Mouse (Mus musculus) lung, postnatal 0 days (tissue): ENCODE results near the gene Bora. TPM values are rescaled to one million over a fixed set of nuclear protein-coding genes. Genes with fewer than 3 reads are reported as not detected.

ENCODE experiments used
- ATAC-seq: fragments of 200-750 bp; cut with Nextera tagmentation; 2 replicates; pipeline ENCODE4 v1.8.0; 2017; ENCODE audit warnings: moderate library complexity
- DNase-seq: peaks from one replicate; pipeline ENCODE4 v3.0.0-alpha.2; 2016; ENCODE audit warnings: low spot score
- H3K27ac ChIP-seq: fragments of 300-500 bp; sonication (generic); 2 replicates; pipeline ENCODE4 v1.5.1; 2014; ENCODE audit warnings: antibody characterized with exemption, mild to moderate bottlenecking, low read length, mixed read lengths
- H3K27me3 ChIP-seq: fragments of 300-500 bp; sonication (generic); replicated peaks from 2 replicates; pipeline ENCODE4 v1.6.1; 2014; ENCODE audit warnings: low read length, mixed read lengths; ENCODE audit not compliant: insufficient read depth
- H3K36me3 ChIP-seq: fragments of 300-500 bp; sonication (generic); 2 replicates; pipeline ENCODE4 v1.6.1; 2014; ENCODE audit warnings: low read length, mixed read lengths; ENCODE audit not compliant: insufficient read depth
- H3K4me1 ChIP-seq: fragments of 300-500 bp; sonication (generic); 2 replicates; pipeline ENCODE4 v1.6.1; 2014; ENCODE audit warnings: antibody characterized with exemption, low read depth, low read length, mixed read lengths; ENCODE audit not compliant: insufficient read depth
- H3K4me2 ChIP-seq: fragments of 300-500 bp; sonication (generic); replicated peaks from 2 replicates; pipeline ENCODE4 v1.6.1; 2014; ENCODE audit warnings: low read depth, mild to moderate bottlenecking, low read length, moderate library complexity, mixed read lengths
- H3K4me3 ChIP-seq: fragments of 300-500 bp; sonication (generic); 2 replicates; pipeline ENCODE4 v1.5.1; 2014; ENCODE audit warnings: low read depth, low read length
- H3K9ac ChIP-seq: fragments of 300-500 bp; sonication (generic); replicated peaks from 2 replicates; pipeline ENCODE4 v1.6.1; 2014; ENCODE audit warnings: low read depth, mild to moderate bottlenecking
- H3K9me3 ChIP-seq: fragments of 300-500 bp; sonication (generic); 2 replicates; pipeline ENCODE4 v1.6.1; 2016; ENCODE audit warnings: low read length, mixed read lengths
- CTCF ChIP-seq: IDR thresholded peaks from 2 replicates; pipeline ENCODE4 v1.5.1; 2016; ENCODE audit warnings: antibody characterized with exemption, mild to moderate bottlenecking
- EP300 ChIP-seq: IDR thresholded peaks from 2 replicates; pipeline ENCODE4 v1.6.1; 2016; ENCODE audit warnings: antibody characterized with exemption, mild to moderate bottlenecking, control low read depth
- WGBS: fragments of 180-500 bp; shearing (Covaris S2); extraction: QIAGEN DNeasy Blood & Tissue Kit; methylation state at CpG from one replicate; pipeline ENCODE4 v1.1.7; 2014; 5-methylcytosine and 5-hydroxymethylcytosine counted together
- polyA plus RNA-seq: library from polyadenylated mRNA; unstranded; fragments of >200 nt; fragmentation: Nextera tagmentation; extraction: Ambion mirVana; gene quantifications from 2 replicates; pipeline ENCODE4 v1.2.1, GENCODE M21; 2015

The Bora gene
- polyA plus RNA-seq, 1 experiment from 2014 or later = 8.3 TPM

- 88% methylated on average over 7 of the region's 7 CpGs for WGBS
- Histone ChIP-seq H3K9ac (no peak overlapping the region), H3K36me3 (peaks cover 34% of the 10 kb centered on the region), H3K9me3 (no peaks in the 10 kb centered on the region), H3K27me3 (no peaks in the 10 kb centered on the region), H3K4me2 (no peak overlapping the region), H3K4me3 (no peak overlapping the region), H3K27ac (no peak overlapping the region), H3K4me1 (no peaks in the 10 kb centered on the region)
- no peak for DNase-seq
- ATAC-seq = no peak
- TF ChIP-seq EP300 = no peak
- no peak for TF ChIP-seq CTCF
Measured at GRCm38 (mm10) chr14:99088947-99089346, 42.9 kb downstream of the Bora start.

DNA sequence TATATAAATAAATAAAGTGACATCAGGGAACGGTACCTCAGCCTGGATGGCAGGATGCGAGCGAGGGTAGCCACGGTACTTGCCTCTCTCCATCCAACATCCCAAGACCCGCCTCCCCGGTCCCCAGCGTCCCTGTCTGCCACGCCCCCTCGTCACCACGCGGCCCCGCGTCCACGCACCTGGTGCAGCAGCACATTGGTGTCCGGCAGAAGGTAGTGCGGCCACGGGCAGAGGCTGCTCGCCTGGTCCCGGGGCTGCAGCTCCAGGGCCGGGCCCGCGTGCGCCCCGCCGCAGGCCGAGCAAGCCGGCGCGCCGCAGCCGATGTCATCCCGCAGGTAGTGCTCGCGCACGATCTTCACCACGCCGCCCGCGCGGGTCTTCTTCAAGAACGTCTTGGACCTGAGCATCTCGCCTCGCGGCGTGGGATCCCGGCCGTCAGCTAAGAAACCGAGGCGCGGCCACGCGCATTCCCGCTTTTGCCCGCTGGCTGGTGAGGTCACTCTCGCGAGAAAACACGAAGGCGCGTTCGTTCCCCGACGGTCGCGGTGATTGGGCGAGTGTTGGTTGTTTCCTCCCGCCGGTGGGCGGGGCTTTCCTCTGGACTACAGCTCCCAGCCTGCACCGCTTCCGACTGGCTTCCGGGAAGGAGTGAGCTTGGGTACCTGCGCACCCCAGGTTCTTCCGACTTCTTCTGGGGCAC lies 53.4 kb downstream of the Bora start, which contains the start of the genes Pibf1 and Dis3:
TSS of gene Pibf1 (plus strand) at position 158 of the 700 bp plus-strand sequence.
TSS of gene Dis3 (minus strand) at position 504 of the 700 bp plus-strand sequence.
- peak within 1 kb of the TSS; percentile 77 for H3K4me2 ChIP-seq
- H3K4me1 ChIP-seq = no peaks in the 10 kb centered on the region
- ATAC-seq = peak; percentile 99
- peak within 1 kb of the TSS; percentile 69 for H3K27ac ChIP-seq
- peak within 1 kb of the TSS; percentile 86 for H3K4me3 ChIP-seq
- H3K36me3 ChIP-seq = peaks cover 6% of the 10 kb centered on the region; the same call in 1 of the 2 replicates
- DNase-seq = peak; percentile 99
- WGBS = under 1% methylated on average over 60 of the region's 73 CpGs
- no peaks in the 10 kb centered on the region for H3K27me3 ChIP-seq
- H3K9ac ChIP-seq = peak within 1 kb of the TSS; percentile 89
- H3K9me3 ChIP-seq = no peaks in the 10 kb centered on the region
- no peak for TF ChIP-seq CTCF
- no peak for TF ChIP-seq EP300

DNA sequence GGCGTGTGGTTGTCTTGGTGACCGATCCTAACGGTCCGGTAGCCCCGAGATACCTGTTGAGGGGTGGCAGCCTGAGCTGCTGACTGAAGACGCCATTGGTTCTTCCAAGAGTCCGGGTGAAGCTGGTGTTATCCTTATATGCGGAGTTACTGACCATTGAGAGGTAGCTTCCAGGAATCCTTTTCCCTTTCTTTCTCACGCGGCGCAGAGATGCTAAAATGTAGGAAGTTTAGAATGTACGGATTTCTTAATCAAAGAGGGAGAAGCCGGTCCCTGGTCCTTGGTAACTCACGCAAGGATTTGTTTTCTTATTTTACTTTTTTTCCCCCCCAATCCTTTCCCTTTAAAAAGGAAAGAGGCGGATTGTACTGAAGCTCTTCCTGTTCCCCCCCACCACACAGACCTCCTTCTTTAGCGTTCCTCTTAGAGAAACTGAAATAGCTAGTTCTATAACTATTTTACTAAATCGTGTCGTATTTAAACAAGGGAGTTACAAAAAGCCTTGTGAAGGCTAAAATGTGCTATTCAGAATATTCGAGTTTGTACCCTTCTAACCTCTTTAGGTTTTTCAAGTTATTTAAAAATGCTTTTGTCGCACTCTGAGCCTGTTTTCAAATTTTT lies 54.1 kb downstream of the Bora start:
- Histone ChIP-seq H3K36me3 (peaks cover 6% of the 10 kb centered on the region; the same call in 1 of the 2 replicates), H3K9me3 (no peaks in the 10 kb centered on the region), H3K27me3 (no peaks in the 10 kb centered on the region), H3K9ac (peak overlapping the region; percentile 89), H3K27ac (no peak overlapping the region), H3K4me3 (peak overlapping the region; percentile 86), H3K4me1 (no peaks in the 10 kb centered on the region), H3K4me2 (peak overlapping the region; percentile 77)
- DNase-seq (peak; percentile 73), ATAC-seq (peak; percentile 30; the same call in 1 of the 2 replicates)
- WGBS = 7% methylated on average over 20 of the region's 20 CpGs
- TF ChIP-seq EP300 (no peak), CTCF (no peak)

GRCm38 (mm10) chr14:99103050-99103449 lies 57.0 kb downstream of the Bora start:
- DNase-seq (no peak), ATAC-seq (no peak)
- 80% methylated on average over 4 of the region's 4 CpGs for WGBS
- Histone ChIP-seq H3K27me3 (no peaks in the 10 kb centered on the region), H3K9ac (no peak overlapping the region), H3K9me3 (no peaks in the 10 kb centered on the region), H3K4me3 (no peak overlapping the region), H3K27ac (no peak overlapping the region), H3K4me2 (no peak overlapping the region), H3K4me1 (no peaks in the 10 kb centered on the region), H3K36me3 (peaks cover 11% of the 10 kb centered on the region)
- TF ChIP-seq CTCF (no peak), EP300 (no peak)

DNA sequence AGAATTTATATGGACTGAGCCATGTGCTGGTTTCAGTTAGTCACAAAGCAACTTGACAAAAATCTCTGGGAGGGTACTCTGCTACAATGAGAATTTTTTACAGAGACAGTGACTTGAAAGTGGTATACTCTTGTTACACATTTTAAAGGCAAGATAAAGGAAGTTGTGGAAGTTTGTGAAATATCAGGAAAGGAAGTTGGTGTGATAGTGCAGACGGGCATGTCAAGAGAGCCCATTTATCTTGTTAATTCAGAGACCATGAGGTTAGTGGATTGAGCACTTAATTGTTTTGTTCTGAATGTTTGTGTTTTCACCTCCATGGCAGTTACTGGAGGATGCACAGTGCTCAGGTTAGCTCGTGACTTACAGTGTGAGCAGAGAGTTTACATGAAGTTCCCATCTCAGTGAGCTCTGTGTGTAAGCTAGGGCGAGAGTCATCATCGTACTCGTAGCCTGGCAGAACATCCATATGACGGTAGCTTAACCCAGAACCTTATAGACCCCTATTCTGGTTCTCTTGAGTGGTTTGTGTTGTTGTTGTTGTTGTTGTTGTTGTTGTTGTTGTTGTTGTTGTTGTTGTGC lies 58.6 kb downstream of the Bora start:
- TF ChIP-seq CTCF (no peak), EP300 (no peak)
- H3K9me3 ChIP-seq = no peaks in the 10 kb centered on the region
- H3K27me3 ChIP-seq = no peaks in the 10 kb centered on the region
- ATAC-seq (no peak), DNase-seq (no peak)
- H3K27ac ChIP-seq = no peak overlapping the region
- no peaks in the 10 kb centered on the region for H3K4me1 ChIP-seq
- no peak overlapping the region for H3K4me3 ChIP-seq
- H3K36me3 ChIP-seq = peaks cover 17% of the 10 kb centered on the region
- no peak overlapping the region for H3K9ac ChIP-seq
- WGBS = 85% methylated on average over 6 of the region's 6 CpGs
- no peak overlapping the region for H3K4me2 ChIP-seq

DNA sequence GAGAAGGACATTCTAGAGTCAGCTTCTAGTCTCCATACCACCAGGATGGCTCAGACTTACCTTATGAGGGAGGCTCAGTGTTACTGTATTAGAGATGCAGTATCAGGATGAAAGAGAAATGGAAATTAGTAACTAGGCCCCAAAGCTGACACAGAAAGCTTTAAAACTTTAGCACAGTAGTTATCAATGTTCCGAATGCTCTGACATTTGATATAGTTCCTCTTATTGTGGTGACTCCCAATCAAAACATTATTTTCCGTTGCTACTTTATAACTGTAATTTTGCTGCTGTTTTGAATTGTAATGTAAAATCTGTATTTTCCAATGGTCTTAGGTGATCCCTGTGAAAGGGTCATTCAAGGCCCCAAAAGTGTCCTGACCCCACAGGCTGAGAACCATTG lies 60.6 kb downstream of the Bora start:
- WGBS = 92% methylated on average over 2 of the region's 2 CpGs
- Histone ChIP-seq H3K27me3 (no peaks in the 10 kb centered on the region), H3K4me2 (no peak overlapping the region), H3K4me3 (no peak overlapping the region), H3K36me3 (peaks cover 17% of the 10 kb centered on the region), H3K9me3 (no peaks in the 10 kb centered on the region), H3K27ac (no peak overlapping the region), H3K9ac (no peak overlapping the region), H3K4me1 (no peaks in the 10 kb centered on the region)
- ATAC-seq = no peak
- TF ChIP-seq EP300 (no peak), CTCF (no peak)
- DNase-seq = no peak
